Mouse (Mus musculus) lung, adult 2 months (tissue): ENCODE measurements around the gene Cenpo.

Experiments
- CTCF ChIP-seq: fragments of 200-500 bp; IDR thresholded peaks from 2 replicates; pipeline ENCODE4 v1.5.1; 2011; ENCODE audit warnings: mild to moderate bottlenecking, low read length, control low read depth; ENCODE audit not compliant: insufficient read depth
- POLR2A ChIP-seq: fragments of 200-500 bp; IDR thresholded peaks from 2 replicates; pipeline ENCODE4 v1.6.1; 2011; ENCODE audit warnings: low read depth, mild to moderate bottlenecking, control low read depth, low read length, borderline replicate concordance; ENCODE audit errors: extremely low read depth

DNA sequence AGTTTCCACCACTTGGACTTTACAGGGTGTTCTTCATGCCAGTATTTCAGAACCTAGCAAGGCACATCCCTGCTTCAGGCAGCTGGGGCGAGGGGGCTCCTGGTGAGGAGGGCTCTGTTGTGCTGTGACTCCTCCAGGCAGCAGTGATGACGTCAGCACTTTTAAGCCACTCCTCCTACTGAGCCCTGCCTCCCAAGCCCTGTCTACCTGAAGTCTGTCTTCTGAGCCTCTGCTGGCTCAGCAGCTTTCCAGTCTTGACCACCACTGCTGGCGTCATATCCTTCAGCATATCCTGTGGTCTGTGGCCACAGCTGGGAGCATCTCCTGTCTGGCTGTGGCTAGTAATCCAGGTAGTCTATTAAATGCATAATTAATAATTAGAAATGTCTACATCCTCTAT, 53.6 kb downstream of the Cenpo start:
- TF ChIP-seq POLR2A (no peak), CTCF (no peak)
